Mouse (Mus musculus): ENCODE measurements around the gene Large2. TPM values are rescaled to one million over a fixed set of nuclear protein-coding genes. Genes with fewer than 3 reads are reported as not detected.
"Not testable (repeated sequence)": the region's sequence is repeated elsewhere in the genome, so short reads cannot be mapped to it uniquely, and the experiment has no call there.

The Large2 gene
- polyA plus RNA-seq, 1 experiment: 1.9 TPM

DNA sequence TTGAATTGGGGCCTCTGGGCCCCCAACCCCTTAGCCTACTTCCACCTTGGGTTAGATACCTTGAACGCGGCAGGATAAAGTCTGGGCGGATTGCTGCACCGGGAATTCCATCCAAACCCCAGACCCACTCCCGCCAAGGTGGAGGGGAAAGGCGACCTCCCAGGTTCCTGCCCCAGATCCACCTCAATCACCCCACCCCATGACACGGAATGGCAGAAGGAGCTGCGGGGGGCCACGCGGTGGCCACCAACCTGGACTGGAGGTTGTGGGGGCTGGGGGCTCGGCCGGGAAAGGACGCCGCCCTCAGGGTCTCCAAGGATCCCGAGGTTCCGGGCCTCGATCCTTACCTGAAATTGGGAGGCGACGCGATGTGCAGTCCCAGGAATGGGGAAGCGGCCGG lies 26.0 kb upstream of the Large2 start:
- no peak for DNase-seq (ENCODE audit: low read depth in 1 of 2, low spot score in 2 of 2)
- Histone ChIP-seq H3K27ac (ENCODE audit: insufficient read depth, low read length) (no peak overlapping the region), H3K4me3 (ENCODE audit: extremely low read depth, insufficient read depth, insufficient read length) (no peak overlapping the region; the same call in 1 of the 2 replicates), H3K4me1 (ENCODE audit: control insufficient read depth, insufficient read depth, insufficient read length) (no peaks in the 10 kb centered on the region), H3K36me3 (ENCODE audit: control insufficient read depth, insufficient read depth, low read length) (no peaks in the 10 kb centered on the region), H3K27me3 (ENCODE audit: control insufficient read depth, insufficient read depth, low read length) (peaks cover 9% of the 10 kb centered on the region)
- 18% methylated on average over 22 of the region's 22 CpGs for WGBS
- no peak for TF ChIP-seq CTCF (IDR thresholded peaks at IDR 0.05; ENCODE audit: extremely low read depth, insufficient read depth, insufficient read length, insufficient replicate concordance)
- TF ChIP-seq POLR2A (IDR thresholded peaks at IDR 0.05; ENCODE audit: low read depth, low read length): no peak

DNA sequence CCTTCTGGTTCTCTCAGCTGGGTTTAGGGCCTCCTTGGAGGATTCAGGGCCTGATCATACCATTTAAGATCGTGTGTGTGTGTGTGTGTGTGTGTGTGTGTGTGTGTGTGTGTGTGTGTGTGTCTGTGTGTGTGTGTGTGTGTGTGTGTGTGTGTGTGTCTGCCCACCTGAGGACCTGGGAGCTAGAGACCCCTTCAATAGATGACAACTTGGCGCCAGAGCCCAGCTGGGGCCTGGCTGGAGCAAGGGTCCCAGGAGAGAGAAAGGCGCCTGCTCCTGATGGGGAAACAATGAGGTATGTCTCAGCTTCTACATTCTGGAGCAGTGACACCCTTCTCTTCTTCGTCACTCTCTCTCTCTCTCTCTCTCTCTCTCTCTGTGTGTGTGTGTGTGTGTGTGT lies 25.2 kb upstream of the Large2 start:
- not testable (repeated sequence) for H3K4me1 ChIP-seq (ENCODE audit: control insufficient read depth, insufficient read depth, insufficient read length); H3K4me3 ChIP-seq (ENCODE audit: extremely low read depth, insufficient read depth, insufficient read length); DNase-seq (ENCODE audit: low read depth in 1 of 2, low spot score in 2 of 2); H3K27me3 ChIP-seq (ENCODE audit: control insufficient read depth, insufficient read depth, low read length); H3K27ac ChIP-seq (ENCODE audit: insufficient read depth, low read length); H3K36me3 ChIP-seq (ENCODE audit: control insufficient read depth, insufficient read depth, low read length)
- 83% methylated on average over 4 of the region's 4 CpGs for WGBS

DNA sequence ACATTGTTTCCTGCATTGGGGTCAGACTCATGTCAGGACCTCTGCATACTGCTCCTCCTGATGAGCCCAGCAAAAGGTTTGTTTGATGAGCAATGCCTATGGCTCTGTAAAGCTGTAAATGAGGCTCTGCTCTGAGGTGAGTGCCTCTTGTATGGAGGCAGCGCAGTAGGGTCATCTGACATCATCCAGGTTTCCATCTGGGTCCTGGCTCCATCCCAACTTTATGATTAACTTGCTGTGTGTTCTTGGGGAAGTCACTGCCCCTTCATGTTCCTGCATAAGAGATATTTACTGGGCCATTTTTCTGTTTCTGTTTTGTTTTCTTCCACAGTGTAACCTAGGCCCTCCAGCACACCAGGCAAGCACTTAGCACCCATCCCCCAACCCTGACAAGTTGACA lies 22.8 kb upstream of the Large2 start:
- Histone ChIP-seq H3K27me3 (ENCODE audit: control insufficient read depth, insufficient read depth, low read length) (peaks cover 12% of the 10 kb centered on the region), H3K36me3 (ENCODE audit: control insufficient read depth, insufficient read depth, low read length) (no peaks in the 10 kb centered on the region), H3K27ac (ENCODE audit: insufficient read depth, low read length) (no peak overlapping the region), H3K4me1 (ENCODE audit: control insufficient read depth, insufficient read depth, insufficient read length) (no peaks in the 10 kb centered on the region), H3K4me3 (ENCODE audit: extremely low read depth, insufficient read depth, insufficient read length) (no peak overlapping the region)
- no peak for DNase-seq (ENCODE audit: low read depth in 1 of 2, low spot score in 2 of 2)
- 79% methylated on average over 1 of the region's 1 CpGs for WGBS
- TF ChIP-seq CTCF (IDR thresholded peaks at IDR 0.05; ENCODE audit: extremely low read depth, insufficient read depth, insufficient read length, insufficient replicate concordance) (no peak), POLR2A (IDR thresholded peaks at IDR 0.05; ENCODE audit: low read depth, low read length) (no peak)

- WGBS: 84% methylated on average over 3 of the region's 3 CpGs
- TF ChIP-seq POLR2A (IDR thresholded peaks at IDR 0.05; ENCODE audit: low read depth, low read length) (no peak), CTCF (IDR thresholded peaks at IDR 0.05; ENCODE audit: extremely low read depth, insufficient read depth, insufficient read length, insufficient replicate concordance) (no peak)
- no peak for DNase-seq (ENCODE audit: low read depth in 1 of 2, low spot score in 2 of 2)
- no peak overlapping the region for H3K27ac ChIP-seq (ENCODE audit: insufficient read depth, low read length)
- H3K4me1 ChIP-seq (ENCODE audit: control insufficient read depth, insufficient read depth, insufficient read length): no peaks in the 10 kb centered on the region
- H3K36me3 ChIP-seq (ENCODE audit: control insufficient read depth, insufficient read depth, low read length): no peaks in the 10 kb centered on the region
- no peak overlapping the region for H3K4me3 ChIP-seq (ENCODE audit: extremely low read depth, insufficient read depth, insufficient read length)
- peaks cover 10% of the 10 kb centered on the region for H3K27me3 ChIP-seq (ENCODE audit: control insufficient read depth, insufficient read depth, low read length)
Measured at GRCm38 (mm10) chr2:92395535-92395934, 20.9 kb upstream of the Large2 start.

GRCm38 (mm10) chr2:92392318-92393264 lies 17.9 kb upstream of the Large2 start:
- Histone ChIP-seq H3K27ac (ENCODE audit: insufficient read depth, low read length) (no peak overlapping the region), H3K4me3 (ENCODE audit: extremely low read depth, insufficient read depth, insufficient read length) (peak overlapping the region; percentile 11; the same call in 1 of the 2 replicates), H3K36me3 (ENCODE audit: control insufficient read depth, insufficient read depth, low read length) (no peaks in the 10 kb centered on the region), H3K27me3 (ENCODE audit: control insufficient read depth, insufficient read depth, low read length) (peaks cover 20% of the 10 kb centered on the region), H3K4me1 (ENCODE audit: control insufficient read depth, insufficient read depth, insufficient read length) (peaks cover 8% of the 10 kb centered on the region)
- 14% methylated on average over 26 of the region's 26 CpGs for WGBS
- DNase-seq (ENCODE audit: low read depth in 1 of 2, low spot score in 2 of 2): no peak
- TF ChIP-seq CTCF (IDR thresholded peaks at IDR 0.05; ENCODE audit: extremely low read depth, insufficient read depth, insufficient read length, insufficient replicate concordance): no peak
- TF ChIP-seq POLR2A (IDR thresholded peaks at IDR 0.05; ENCODE audit: low read depth, low read length): no peak

DNA sequence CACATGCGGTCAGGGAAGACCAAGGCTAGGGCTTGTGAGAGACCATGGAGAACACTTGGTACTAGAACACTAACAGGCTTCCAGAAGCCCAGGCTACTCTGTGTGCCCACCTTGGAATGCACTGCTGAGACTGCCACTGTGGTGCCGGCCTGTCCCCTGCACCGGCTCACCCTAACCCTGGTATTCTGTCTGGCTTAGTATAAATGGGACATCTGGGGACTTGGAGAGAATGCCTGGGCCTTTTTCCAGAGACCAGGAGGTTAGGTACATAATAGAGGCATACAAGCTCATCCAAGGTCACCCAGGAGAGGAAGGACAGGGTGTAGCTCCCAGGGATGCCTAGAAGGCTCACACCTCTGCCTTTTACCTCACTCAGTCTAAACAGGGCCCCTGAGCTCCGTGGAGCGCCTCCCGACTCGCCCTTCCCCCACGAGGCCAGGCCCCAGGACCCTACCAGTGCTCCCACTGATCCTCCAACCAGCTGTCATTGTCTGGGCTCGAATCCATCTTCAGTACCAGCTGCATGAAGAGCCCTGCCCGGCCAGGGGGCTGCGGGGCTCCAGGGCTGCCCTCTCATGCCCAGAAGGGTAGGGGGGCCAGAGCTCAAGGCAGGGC lies 17.1 kb upstream of the Large2 start:
- Histone ChIP-seq H3K36me3 (ENCODE audit: control insufficient read depth, insufficient read depth, low read length) (no peaks in the 10 kb centered on the region), H3K4me3 (ENCODE audit: extremely low read depth, insufficient read depth, insufficient read length) (peak overlapping the region; percentile 11; the same call in 1 of the 2 replicates), H3K27ac (ENCODE audit: insufficient read depth, low read length) (no peak overlapping the region), H3K4me1 (ENCODE audit: control insufficient read depth, insufficient read depth, insufficient read length) (peaks cover 8% of the 10 kb centered on the region), H3K27me3 (ENCODE audit: control insufficient read depth, insufficient read depth, low read length) (peaks cover 20% of the 10 kb centered on the region)
- DNase-seq (ENCODE audit: low read depth in 1 of 2, low spot score in 2 of 2): no peak
- TF ChIP-seq POLR2A (IDR thresholded peaks at IDR 0.05; ENCODE audit: low read depth, low read length) (no peak), CTCF (IDR thresholded peaks at IDR 0.05; ENCODE audit: extremely low read depth, insufficient read depth, insufficient read length, insufficient replicate concordance) (no peak)
- 54% methylated on average over 11 of the region's 11 CpGs for WGBS

DNA sequence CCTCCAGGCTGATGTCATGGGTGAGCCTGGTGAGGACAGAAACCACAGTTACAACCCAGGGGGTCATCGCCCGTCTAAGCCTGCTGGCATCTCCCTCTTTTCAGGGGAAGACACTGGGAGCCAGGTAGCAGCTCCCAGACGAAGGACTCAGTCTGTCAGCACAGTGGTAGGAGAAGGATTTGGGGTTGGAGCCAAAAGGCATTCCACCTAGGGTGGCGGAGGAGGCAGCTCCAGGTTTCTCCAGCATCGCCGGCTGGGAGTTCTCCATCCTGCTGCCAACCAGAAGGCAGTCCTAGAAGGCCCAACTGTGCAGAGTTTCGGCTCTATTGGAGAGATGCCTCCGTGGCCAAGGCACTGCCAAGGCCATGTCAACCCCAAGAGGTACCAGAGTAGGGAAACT lies 16.4 kb upstream of the Large2 start:
- TF ChIP-seq POLR2A (IDR thresholded peaks at IDR 0.05; ENCODE audit: low read depth, low read length): no peak
- Histone ChIP-seq H3K27me3 (ENCODE audit: control insufficient read depth, insufficient read depth, low read length) (peaks cover 20% of the 10 kb centered on the region), H3K4me1 (ENCODE audit: control insufficient read depth, insufficient read depth, insufficient read length) (peaks cover 8% of the 10 kb centered on the region), H3K27ac (ENCODE audit: insufficient read depth, low read length) (no peak overlapping the region), H3K36me3 (ENCODE audit: control insufficient read depth, insufficient read depth, low read length) (no peaks in the 10 kb centered on the region), H3K4me3 (ENCODE audit: extremely low read depth, insufficient read depth, insufficient read length) (no peak overlapping the region)
- no peak for DNase-seq (ENCODE audit: low read depth in 1 of 2, low spot score in 2 of 2)
- 91% methylated on average over 8 of the region's 8 CpGs for WGBS
